Comparison of ENCODE assay signal across 16 mouse cellular contexts in the genomic region with DNA sequence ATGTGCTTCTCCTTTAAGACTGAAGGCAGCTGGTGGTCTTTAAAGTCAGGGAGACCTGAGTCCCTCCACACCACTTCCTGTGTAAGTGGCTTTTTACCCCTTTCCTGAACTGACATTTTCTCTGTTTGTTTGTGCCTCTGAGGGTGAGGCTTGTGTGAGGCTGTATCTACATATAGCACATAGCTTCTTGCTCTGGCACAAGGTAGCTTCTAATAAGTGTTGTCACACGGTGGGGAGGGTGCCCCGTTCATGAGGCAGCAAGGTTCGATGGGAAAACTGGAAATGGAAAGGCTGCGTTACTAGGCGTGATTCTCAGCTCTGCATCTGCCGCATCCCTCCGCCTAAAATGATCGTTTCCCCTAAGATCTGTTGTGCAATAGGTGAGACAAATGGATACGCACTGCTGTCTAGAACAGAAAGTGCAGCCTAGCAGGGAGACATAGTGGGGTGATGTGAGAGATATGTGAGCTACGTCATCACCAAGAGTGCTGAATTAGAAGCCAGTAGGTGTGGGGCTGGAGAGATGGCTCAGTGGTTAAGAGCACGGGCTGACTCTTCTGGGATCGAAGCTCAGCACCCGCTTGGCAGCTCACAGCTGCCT. TPM values are rescaled to one million over a fixed set of nuclear protein-coding genes. Genes with fewer than 3 reads are reported as not detected.
A peak's percentile ranks its signal among the peaks of the same experiment; 100 is the strongest.
DNase-seq lines count a peak whose midpoint lies in the region; ATAC-seq and TF ChIP-seq lines count a peak whose summit lies in the region.
"Had no signal": no experiment of that assay in that cellular context is flagged by ENCODE, and none has a peak within 500 bp of the region (broad histone marks: within the 10 kb centered on the region; RNA-seq: fewer than 3 reads in every experiment).

No protein-coding gene starts in this region.

- no peak for TF ChIP-seq POLR2A in myocyte (IDR thresholded peaks at IDR 0.05; ENCODE audit: insufficient read length, low read depth)

- H3K9me3 ChIP-seq in heart, embryonic 10.5 days = no peaks in the 10 kb centered on the region
- no peaks in the 10 kb centered on the region for H3K9me3 ChIP-seq in kidney, postnatal 0 days (replicated peaks; ENCODE audit: low read length)
- H3K9me3 ChIP-seq in embryonic facial prominence, embryonic 14.5 days (ENCODE audit: control insufficient read depth, low read length) = no peaks in the 10 kb centered on the region
- H3K9me3 ChIP-seq in forebrain, embryonic 12.5 days = no peaks in the 10 kb centered on the region
- H3K9me3 ChIP-seq: forebrain, embryonic 13.5 days had no signal

- peak overlapping the region; percentile 35 for H3K4me2 ChIP-seq in kidney, postnatal 0 days (ENCODE audit: low read length)
- 0 out of 2 replicates have a peak overlapping the region, but pooled peaks have one; percentile 6 for H3K4me2 ChIP-seq in embryonic facial prominence, embryonic 14.5 days (ENCODE audit: low read depth, low read length)
- H3K4me2 ChIP-seq in myocyte (ENCODE audit: low read depth) = peak overlapping the region; percentile 57
- H3K4me2 ChIP-seq in forebrain, embryonic 12.5 days = no peak overlapping the region
- H3K4me2 ChIP-seq: forebrain, embryonic 13.5 days; liver, embryonic 11.5 days had no signal

- 0 out of 2 replicates have a peak overlapping the region, but pooled peaks have one; percentile 13 for H3K9ac ChIP-seq in kidney, postnatal 0 days (ENCODE audit: low read depth, low read length)
- no peak overlapping the region for H3K9ac ChIP-seq in embryonic facial prominence, embryonic 14.5 days (ENCODE audit: low read depth, low read length)
- no peak overlapping the region for H3K9ac ChIP-seq in forebrain, embryonic 12.5 days
- H3K9ac ChIP-seq: forebrain, embryonic 13.5 days had no signal

- DNase-seq in heart, embryonic 10.5 days (ENCODE audit: low spot score) = no peak
- no peak for DNase-seq in heart, adult 9 months (ENCODE audit: low spot score in 2 of 2)
- no peak for DNase-seq in kidney, postnatal 0 days (ENCODE audit: low spot score)
- DNase-seq in kidney, adult 9 months = no peak
- DNase-seq in embryonic facial prominence, embryonic 14.5 days (ENCODE audit: low spot score) = no peak
- DNase-seq in left cerebral cortex, postnatal 14 days (ENCODE audit: low spot score in 2 of 2) = no peak
- DNase-seq: adrenal gland, adult 8-10 months; gastrocnemius, postnatal 10 days; kidney, adult 18-20 months; layer of hippocampus, postnatal 36 days; thymus, postnatal 36 days had no signal

- H3K4me1 ChIP-seq in heart, embryonic 10.5 days = peaks cover 64% of the 10 kb centered on the region
- H3K4me1 ChIP-seq in kidney, postnatal 0 days (replicated peaks; ENCODE audit: insufficient read depth, low read length) = peaks cover 59% of the 10 kb centered on the region
- H3K4me1 ChIP-seq in embryonic facial prominence, embryonic 14.5 days (ENCODE audit: control insufficient read depth, insufficient read depth, low read length) = peaks cover 33% of the 10 kb centered on the region
- H3K4me1 ChIP-seq in forebrain, embryonic 12.5 days = peaks cover 20% of the 10 kb centered on the region

- no peaks in the 10 kb centered on the region for H3K36me3 ChIP-seq in heart, embryonic 10.5 days
- no peaks in the 10 kb centered on the region for H3K36me3 ChIP-seq in kidney, postnatal 0 days (ENCODE audit: insufficient read depth, low read length)
- no peaks in the 10 kb centered on the region for H3K36me3 ChIP-seq in embryonic facial prominence, embryonic 14.5 days (ENCODE audit: control insufficient read depth, insufficient read depth, low read length)
- H3K36me3 ChIP-seq in myocyte (ENCODE audit: control insufficient read depth, insufficient read depth) = no peaks in the 10 kb centered on the region
- no peaks in the 10 kb centered on the region for H3K36me3 ChIP-seq in forebrain, embryonic 12.5 days (replicated peaks)

- no peak for ATAC-seq in kidney, postnatal 0 days (replicated peaks; ENCODE audit: low FRiP score, low read depth)
- no peak for ATAC-seq in embryonic facial prominence, embryonic 14.5 days (ENCODE audit: low read depth)
- ATAC-seq in forebrain, embryonic 12.5 days (ENCODE audit: low FRiP score) = no peak
- ATAC-seq: forebrain, embryonic 13.5 days; Patski had no signal

- WGBS in heart, embryonic 10.5 days = 74% methylated on average over 13 of the region's 13 CpGs
- WGBS in kidney, postnatal 0 days = 73% methylated on average over 13 of the region's 13 CpGs
- 68% methylated on average over 12 of the region's 13 CpGs for WGBS in embryonic facial prominence, embryonic 14.5 days
- 84% methylated on average over 13 of the region's 13 CpGs for WGBS in forebrain, embryonic 12.5 days

- TF ChIP-seq CTCF in kidney, postnatal 0 days (IDR thresholded peaks at IDR 0.05; ENCODE audit: low read depth) = no peak

- no peak overlapping the region for H3K4me3 ChIP-seq in heart, embryonic 10.5 days
- no peak overlapping the region for H3K4me3 ChIP-seq in kidney, postnatal 0 days (replicated peaks; ENCODE audit: low read depth, low read length)
- H3K4me3 ChIP-seq in embryonic facial prominence, embryonic 14.5 days (ENCODE audit: low read depth, low read length) = no peak overlapping the region
- no peak overlapping the region for H3K4me3 ChIP-seq in myocyte
- H3K4me3 ChIP-seq in forebrain, embryonic 12.5 days (replicated peaks) = no peak overlapping the region
- H3K4me3 ChIP-seq: forebrain, embryonic 13.5 days had no signal

- H3ac ChIP-seq in myocyte (ENCODE audit: control insufficient read depth, insufficient read length) = no peak overlapping the region

- H3K27me3 ChIP-seq in heart, embryonic 10.5 days (ENCODE audit: insufficient read depth, poor library complexity, severe bottlenecking) = peaks cover 91% of the 10 kb centered on the region
- no peaks in the 10 kb centered on the region for H3K27me3 ChIP-seq in kidney, postnatal 0 days (ENCODE audit: insufficient read depth, low read length)
- peaks cover 45% of the 10 kb centered on the region for H3K27me3 ChIP-seq in embryonic facial prominence, embryonic 14.5 days (replicated peaks; ENCODE audit: control insufficient read depth, insufficient read depth, low read length)
- H3K27me3 ChIP-seq in myocyte (ENCODE audit: control insufficient read depth, insufficient read depth, insufficient read length) = no peaks in the 10 kb centered on the region
- peaks cover 90% of the 10 kb centered on the region for H3K27me3 ChIP-seq in forebrain, embryonic 12.5 days

- intact Hi-C loops in left cerebral cortex, postnatal 14 days (cut with DNase I) = no loop called here

- H3K27ac ChIP-seq in heart, embryonic 10.5 days = peak overlapping the region; percentile 48; the same call in 1 of the 2 replicates
- peak overlapping the region; percentile 82 for H3K27ac ChIP-seq in kidney, postnatal 0 days
- no peak overlapping the region for H3K27ac ChIP-seq in embryonic facial prominence, embryonic 14.5 days (replicated peaks; ENCODE audit: low read depth, low read length)
- no peak overlapping the region for H3K27ac ChIP-seq in forebrain, embryonic 12.5 days
- H3K27ac ChIP-seq: forebrain, embryonic 13.5 days had no signal

- peaks cover 20% of the 10 kb centered on the region for H3K79me2 ChIP-seq in myocyte (ENCODE audit: control insufficient read depth, insufficient read depth)

TF ChIP-seq in myocyte, 11 proteins besides CTCF, POLR2A, EP300 and RAD21:
- TF ChIP-seq TCF12 (IDR thresholded peaks at IDR 0.05; ENCODE audit: insufficient read depth, poor library complexity, severe bottlenecking) (no peak), MYOD1 (IDR thresholded peaks at IDR 0.05; ENCODE audit: control insufficient read depth in 1 of 3, insufficient read length in 2 of 3, low read depth in 2 of 3) (no peak), USF1 (IDR thresholded peaks at IDR 0.05; ENCODE audit: low read depth) (no peak), E2F4 (IDR thresholded peaks at IDR 0.05; ENCODE audit: insufficient read depth) (no peak), CEBPB (IDR thresholded peaks at IDR 0.05; ENCODE audit: insufficient read depth, poor library complexity, severe bottlenecking) (0 out of 2 replicates have a peak, but pooled peaks have one; percentile 44)

RNA-seq across cellular contexts. Expression of a gene that starts 3.2 kb away (rescaled TPM):
- 3.2 and 3.9 TPM in 2 replicates for polyA plus RNA-seq in heart, embryonic 10.5 days (2016; fragmentation: Nextera tagmentation; extraction: Ambion mirVana)
- 28.7 and 31.6 TPM in 2 replicates for polyA plus RNA-seq in kidney, postnatal 0 days (2015; fragmentation: Nextera tagmentation; extraction: Ambion mirVana)
- polyA plus RNA-seq in embryonic facial prominence, embryonic 14.5 days (2014; fragmentation: Nextera tagmentation; extraction: Ambion mirVana) = 18.4 and 19.1 TPM in 2 replicates
- 30.2 TPM for polyA plus RNA-seq in myocyte (2012; fragmentation: generic; extraction: Trizol)
- total RNA-seq in left cerebral cortex, postnatal 14 days (2021) = 1 to 10 TPM; 6.4 to 7.1 TPM
- polyA plus RNA-seq in forebrain, embryonic 12.5 days (2016; fragmentation: Nextera tagmentation; extraction: Ambion mirVana) = 5.1 and 5.9 TPM in 2 replicates
- polyA plus RNA-seq: Patski had no signal

RNA-seq across cellular contexts. Expression of a gene that starts 25.6 kb away (rescaled TPM):
- 70.4 and 73.3 TPM in 2 replicates for polyA plus RNA-seq in heart, embryonic 10.5 days (2016; fragmentation: Nextera tagmentation; extraction: Ambion mirVana)
- 28.2 and 29.7 TPM in 2 replicates for polyA plus RNA-seq in kidney, postnatal 0 days (2015; fragmentation: Nextera tagmentation; extraction: Ambion mirVana)
- polyA plus RNA-seq in embryonic facial prominence, embryonic 14.5 days (2014; fragmentation: Nextera tagmentation; extraction: Ambion mirVana) = 60.4 and 60.8 TPM in 2 replicates
- polyA plus RNA-seq in myocyte (2012; fragmentation: generic; extraction: Trizol) = 154 TPM
- total RNA-seq in left cerebral cortex, postnatal 14 days (2021) = 10 to 100 TPM; 37.2 to 39.2 TPM
- polyA plus RNA-seq in forebrain, embryonic 12.5 days (2016; fragmentation: Nextera tagmentation; extraction: Ambion mirVana) = 35.5 and 36.0 TPM in 2 replicates

RNA-seq across cellular contexts. Expression of a gene that starts 35.2 kb away (rescaled TPM):
- polyA plus RNA-seq in heart, embryonic 10.5 days (2016; fragmentation: Nextera tagmentation; extraction: Ambion mirVana) = 0.31 and 0.46 TPM in 2 replicates
- polyA plus RNA-seq in kidney, postnatal 0 days (2015; fragmentation: Nextera tagmentation; extraction: Ambion mirVana) = 0.47 and 0.71 TPM in 2 replicates
- polyA plus RNA-seq in embryonic facial prominence, embryonic 14.5 days (2014; fragmentation: Nextera tagmentation; extraction: Ambion mirVana) = 0.22 TPM in 1 of 2 replicates, not detected in the other
- not detected for polyA plus RNA-seq in myocyte (2012; fragmentation: generic; extraction: Trizol)
- total RNA-seq in left cerebral cortex, postnatal 14 days (2021) = 10 to 100 TPM; 10.1 to 11.0 TPM
- not detected in 2 replicates for polyA plus RNA-seq in forebrain, embryonic 12.5 days (2016; fragmentation: Nextera tagmentation; extraction: Ambion mirVana)
- polyA plus RNA-seq: forebrain, embryonic 13.5 days; liver, embryonic 11.5 days; Patski had no signal

RNA-seq across cellular contexts. Expression of a gene that starts 53.5 kb away (rescaled TPM):
- polyA plus RNA-seq in heart, embryonic 10.5 days (2016; fragmentation: Nextera tagmentation; extraction: Ambion mirVana) = 0.41 and 1.3 TPM in 2 replicates
- 3.7 and 3.8 TPM in 2 replicates for polyA plus RNA-seq in kidney, postnatal 0 days (2015; fragmentation: Nextera tagmentation; extraction: Ambion mirVana)
- polyA plus RNA-seq in embryonic facial prominence, embryonic 14.5 days (2014; fragmentation: Nextera tagmentation; extraction: Ambion mirVana) = 0.50 and 0.81 TPM in 2 replicates
- polyA plus RNA-seq in myocyte (2012; fragmentation: generic; extraction: Trizol) = not detected
- total RNA-seq in left cerebral cortex, postnatal 14 days (2021) = 100 to 1,000 TPM; 350 to 371 TPM
- polyA plus RNA-seq in forebrain, embryonic 12.5 days (2016; fragmentation: Nextera tagmentation; extraction: Ambion mirVana) = 2.5 and 2.6 TPM in 2 replicates
- polyA plus RNA-seq: Patski had no signal

Comparison
In these comparisons a context has a peak if more than half of its experiments do, and no peak if none do; other contexts are left out.
1. H3K27ac ChIP-seq: peak in heart, embryonic 10.5 days (single experiment) and kidney, postnatal 0 days (single experiment); none in embryonic facial prominence, embryonic 14.5 days (single experiment) and forebrain, embryonic 12.5 days (single experiment).